Mouse (Mus musculus): ENCODE results near the gene Gm3285. TPM values are rescaled to one million over a fixed set of nuclear protein-coding genes. Genes with fewer than 3 reads are reported as not detected.

Gm3285 gene
- total RNA-seq (2021), result not detected
- long read RNA-seq, experiment 1, result 0 reads
- long read RNA-seq, experiment 2, result 0 reads

DNA sequence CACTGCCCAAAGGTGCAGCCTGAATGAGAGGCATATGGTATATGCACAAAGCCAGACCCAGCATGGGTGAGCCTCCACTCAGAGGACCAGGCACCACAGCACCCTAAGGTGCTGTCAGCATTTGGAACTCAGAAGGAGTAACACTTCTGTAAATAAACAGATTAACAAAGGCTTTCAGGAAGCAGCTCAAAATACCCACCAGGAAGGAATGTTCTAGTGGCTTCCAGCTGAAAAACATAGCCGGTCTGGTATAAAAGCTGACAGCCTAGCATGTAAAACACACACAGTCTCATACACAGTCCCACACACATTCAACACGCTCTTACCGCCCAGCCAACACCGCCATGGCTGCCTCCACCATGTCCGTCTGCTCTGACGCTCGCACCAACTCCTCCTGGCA is at the start of gene Gm3285:
TSS of gene Gm3285 (plus strand) at position 301 of the 400 bp plus-strand sequence.
- DNase-seq, result no peak

DNA sequence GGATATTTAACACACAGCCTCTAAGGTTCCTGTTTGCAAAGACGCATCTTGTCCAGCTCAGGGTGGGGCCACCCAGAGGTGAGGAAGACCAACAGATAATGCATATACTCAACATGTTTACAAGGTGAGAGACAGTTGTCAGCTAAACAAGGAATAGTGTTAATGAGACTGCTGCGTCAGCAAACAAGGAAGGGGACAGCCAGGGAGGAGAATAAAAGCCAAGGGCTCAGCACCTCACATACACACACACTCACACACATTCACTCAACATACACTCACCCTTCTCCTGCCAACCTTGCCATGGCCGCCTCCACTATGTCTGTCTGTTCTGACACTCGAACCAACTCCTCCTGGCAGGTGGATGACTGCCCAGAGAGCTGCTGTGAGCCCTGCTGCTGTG is 47.4 kb upstream of the Gm3285 start, which contains the start of gene Gm2696:
TSS of gene Gm2696 (plus strand) at position 301 of the 400 bp plus-strand sequence.
- no peak for DNase-seq

DNA sequence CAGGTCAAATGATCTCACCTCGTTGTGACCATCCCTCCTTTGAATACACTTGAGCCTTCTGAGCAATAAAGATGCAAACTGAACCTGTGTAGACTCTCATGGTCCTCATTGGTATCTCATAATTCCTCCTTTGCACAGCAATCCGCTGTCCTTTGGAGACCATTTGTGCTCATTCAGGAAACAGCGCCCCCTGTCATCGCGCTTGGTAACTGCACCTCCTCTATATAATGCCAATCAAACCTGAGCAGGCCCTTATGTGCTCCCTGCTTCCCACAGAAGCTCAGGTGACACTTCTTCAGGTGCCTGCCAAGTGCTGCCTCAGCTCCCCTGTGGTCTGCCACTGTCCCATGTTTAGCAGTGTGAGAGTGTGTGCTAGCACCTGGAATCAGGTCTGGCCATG is 46.3 kb upstream of the Gm3285 start:
- peak in 1 of 2 experiments; percentile 31 for DNase-seq

DNA sequence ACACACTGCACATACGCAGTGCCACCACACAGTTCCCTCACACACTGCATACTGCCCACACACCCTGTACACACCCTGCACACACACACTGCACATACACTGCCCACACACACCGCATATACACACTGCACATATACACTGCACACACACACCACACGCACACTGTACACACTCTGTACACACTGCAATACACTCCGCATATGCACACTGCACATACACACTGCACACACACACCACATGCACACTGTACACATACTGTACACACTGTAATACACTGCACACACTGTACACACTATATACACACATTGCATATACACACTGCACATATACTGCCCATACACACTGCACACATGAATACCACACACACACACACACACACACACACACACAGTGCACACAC is 43.3 kb upstream of the Gm3285 start:
- DNase-seq, result no peak

DNA sequence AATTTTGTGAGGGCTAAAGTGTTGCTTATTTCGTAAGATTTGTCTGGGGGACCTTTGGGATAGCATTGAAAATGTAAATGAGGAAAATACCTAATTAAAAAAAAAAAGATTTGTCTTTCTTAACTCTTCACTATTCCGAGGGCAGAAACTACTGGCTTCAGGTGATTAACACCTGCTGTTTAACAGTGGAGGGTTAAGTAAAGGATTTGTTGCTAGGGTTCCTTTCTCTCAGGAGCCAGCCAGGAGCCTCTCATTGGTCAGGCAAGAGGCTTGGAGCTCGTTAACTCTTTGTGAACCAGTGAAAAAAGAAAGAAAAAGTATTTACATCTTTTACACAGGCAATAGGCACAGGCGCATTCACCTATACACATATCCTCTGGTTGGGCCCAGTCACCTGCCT is 42.6 kb upstream of the Gm3285 start:
- no peak for DNase-seq

DNA sequence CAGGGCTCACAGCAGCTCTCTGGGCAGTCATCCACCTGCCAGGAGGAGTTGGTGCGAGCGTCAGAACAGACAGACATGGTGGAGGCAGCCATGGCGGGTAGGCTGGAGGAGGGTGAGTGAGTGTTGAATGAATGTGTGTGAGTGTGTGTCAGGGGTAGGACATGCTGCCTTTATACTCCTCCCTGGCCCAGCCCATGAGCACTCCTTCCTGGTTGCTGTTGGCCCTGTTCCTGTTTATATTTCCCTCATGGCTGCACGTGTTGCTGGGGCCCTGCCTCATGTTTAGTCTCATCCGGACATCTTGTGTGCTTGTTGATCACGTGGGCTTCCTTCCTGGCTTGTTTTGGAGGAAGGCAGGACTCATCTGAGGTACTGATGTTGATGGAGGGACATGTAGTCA is 34.8 kb upstream of the Gm3285 start, which contains the start of gene Krtap10-4:
TSS of gene Krtap10-4 (minus strand) at position 145 of the 400 bp plus-strand sequence.
- no peak for DNase-seq

DNA sequence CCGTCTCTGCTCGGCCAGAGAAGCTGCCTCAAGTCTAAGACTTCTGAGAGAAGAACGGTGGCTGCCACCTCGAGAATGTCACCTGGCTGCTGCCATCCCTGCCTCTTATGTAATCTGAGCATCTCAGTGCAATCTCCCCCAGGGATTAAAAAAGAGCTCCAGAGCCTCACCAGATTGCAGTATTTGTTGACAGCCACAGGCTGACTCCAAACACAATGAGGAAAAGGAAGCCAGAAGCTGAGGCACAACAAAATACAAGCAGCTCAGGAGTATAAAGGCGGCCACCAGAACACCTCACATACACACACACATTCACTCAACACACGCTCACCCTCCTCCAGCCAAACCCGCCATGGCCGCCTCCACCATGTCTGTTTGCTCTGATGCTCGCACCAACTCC is 26.1 kb upstream of the Gm3285 start, which contains the start of gene Krtap10-10:
TSS of gene Krtap10-10 (plus strand) at position 301 of the 400 bp plus-strand sequence.
- no peak for DNase-seq

DNA sequence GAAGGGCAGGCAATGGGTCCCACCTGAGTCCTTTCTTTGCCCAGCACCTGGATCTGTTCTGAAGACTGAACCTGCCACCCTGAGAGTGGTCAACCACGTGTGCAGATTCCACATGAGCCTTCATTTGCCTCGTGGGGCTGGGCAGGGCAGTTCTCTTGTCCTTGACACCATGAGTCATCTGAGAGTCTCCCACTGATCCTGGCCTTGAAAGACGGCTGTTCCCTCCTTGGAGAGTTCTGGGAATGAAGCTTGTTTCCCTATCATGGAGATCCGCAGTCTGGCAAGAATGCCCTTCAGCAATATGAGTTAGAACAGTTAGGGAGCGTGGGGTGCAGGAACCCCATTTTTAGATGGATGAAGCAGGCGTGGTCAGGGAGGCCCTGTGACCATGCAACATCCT is 22.8 kb upstream of the Gm3285 start:
- no peak for DNase-seq

DNA sequence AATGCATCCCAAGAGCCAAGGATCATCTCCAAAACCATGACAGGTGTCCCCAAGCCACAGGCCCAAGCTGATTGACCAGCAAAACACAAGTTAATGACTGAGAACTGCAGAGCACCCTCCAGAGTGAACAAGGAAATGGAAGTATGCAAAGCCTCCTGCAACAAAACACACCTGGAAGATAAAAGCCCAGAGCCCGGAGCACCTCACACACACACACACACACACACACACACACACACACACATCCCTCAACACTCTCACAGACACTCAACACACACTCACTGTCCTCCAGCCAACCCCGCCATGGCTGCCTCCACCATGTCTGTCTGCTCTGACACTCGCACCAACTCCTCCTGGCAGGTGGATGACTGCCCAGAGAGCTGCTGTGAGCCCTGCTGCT is 15.3 kb upstream of the Gm3285 start, which contains the start of gene Gm36176:
TSS of gene Gm36176 (plus strand) at position 301 of the 400 bp plus-strand sequence.
- no peak for DNase-seq

DNA sequence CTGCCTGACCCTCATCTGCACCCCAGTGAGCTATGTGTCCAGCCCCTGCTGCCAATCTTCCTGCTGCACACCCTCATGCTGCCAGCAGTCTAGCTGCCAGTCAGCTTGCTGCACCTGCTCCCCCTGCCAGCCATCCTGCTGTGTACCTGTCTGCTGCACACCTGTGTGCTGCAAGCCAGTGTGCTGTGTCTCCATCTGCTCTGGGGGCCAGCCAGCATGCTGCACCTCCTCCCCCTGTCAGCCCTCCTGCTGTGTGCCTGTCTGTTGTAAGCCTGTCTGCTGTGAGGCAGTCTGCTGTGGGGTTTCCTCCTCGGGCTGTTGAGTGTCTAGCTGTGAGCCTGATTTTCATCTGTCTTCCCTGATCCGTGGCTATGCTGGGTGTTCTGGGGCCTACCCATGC is 14.8 kb upstream of the Gm3285 start:
- DNase-seq, result no peak

DNA sequence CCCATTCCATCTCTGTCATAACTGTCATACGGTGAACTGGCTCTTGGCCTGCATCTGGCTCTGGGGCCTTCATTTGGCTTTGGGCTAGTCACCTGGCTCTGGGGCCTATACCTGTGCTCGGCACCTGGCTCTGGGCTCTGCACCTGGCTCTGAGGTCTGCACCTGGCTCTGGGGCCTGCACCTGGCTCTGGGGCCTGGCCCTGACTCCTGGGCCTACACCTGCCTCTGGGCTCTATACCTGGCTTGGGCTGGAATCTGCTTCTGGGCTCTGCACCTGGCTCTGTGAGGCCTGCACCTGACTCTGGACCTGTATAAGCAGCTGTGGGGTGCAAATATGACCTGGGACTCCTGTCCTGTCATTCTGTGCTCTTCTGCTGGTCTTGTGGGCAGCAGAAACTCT is 14.2 kb upstream of the Gm3285 start:
- no peak for DNase-seq

DNA sequence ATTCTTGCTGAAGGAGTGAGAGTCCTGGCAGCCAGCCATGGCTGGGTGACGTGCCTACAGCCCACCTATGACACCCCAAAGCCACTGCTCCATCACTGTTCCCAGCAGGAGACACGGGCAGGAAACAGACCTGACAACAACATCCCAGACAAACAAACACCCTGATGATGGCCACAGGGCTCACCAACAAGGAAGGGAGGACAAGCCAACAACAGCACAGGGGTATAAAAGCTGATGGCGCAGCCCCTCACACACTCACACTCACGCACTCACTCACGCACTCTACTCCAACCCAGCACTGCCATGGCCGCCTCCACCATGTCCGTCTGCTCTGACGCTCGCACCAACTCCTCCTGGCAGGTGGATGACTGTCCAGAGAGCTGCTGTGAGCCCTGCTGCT is 9.2 kb upstream of the Gm3285 start, which contains the start of gene Gm10318:
TSS of gene Gm10318 (plus strand) at position 301 of the 400 bp plus-strand sequence.
- no peak for DNase-seq

DNA sequence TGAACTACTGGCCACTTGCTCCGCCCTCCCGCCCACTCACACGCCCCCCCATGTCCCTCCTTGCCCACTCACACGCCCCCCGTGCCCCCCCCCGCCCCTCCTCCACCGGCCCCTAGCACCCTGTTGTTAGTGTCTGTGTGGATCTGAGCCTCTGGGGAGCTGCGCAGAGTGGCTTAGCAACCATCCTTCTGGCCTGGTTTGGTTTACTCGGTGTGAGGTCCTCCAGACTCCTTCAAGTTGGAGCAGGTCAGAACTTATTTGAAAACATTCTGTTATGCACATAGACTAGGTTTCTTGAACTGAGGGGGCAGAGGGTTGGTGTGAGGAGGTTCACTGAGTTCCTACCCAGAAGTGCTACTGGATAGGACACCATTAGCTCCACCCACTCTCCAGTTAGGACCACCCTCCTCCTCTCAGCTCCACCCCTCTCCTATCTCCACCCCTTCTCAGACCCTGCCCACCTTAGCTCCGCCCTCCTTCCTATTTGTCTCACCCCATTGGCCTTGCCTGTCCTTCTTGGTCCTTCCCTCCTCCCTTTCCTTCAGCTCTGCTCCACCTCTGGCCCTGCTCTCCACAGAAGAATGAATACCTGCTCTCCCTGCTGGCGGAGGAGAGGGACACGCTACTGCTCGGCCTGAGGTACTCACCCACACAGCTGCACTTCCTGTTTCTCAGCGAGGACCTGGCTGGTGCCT is 2.4 kb downstream of the Gm3285 start:
- peak; percentile 7 to 8 for DNase-seq

DNA sequence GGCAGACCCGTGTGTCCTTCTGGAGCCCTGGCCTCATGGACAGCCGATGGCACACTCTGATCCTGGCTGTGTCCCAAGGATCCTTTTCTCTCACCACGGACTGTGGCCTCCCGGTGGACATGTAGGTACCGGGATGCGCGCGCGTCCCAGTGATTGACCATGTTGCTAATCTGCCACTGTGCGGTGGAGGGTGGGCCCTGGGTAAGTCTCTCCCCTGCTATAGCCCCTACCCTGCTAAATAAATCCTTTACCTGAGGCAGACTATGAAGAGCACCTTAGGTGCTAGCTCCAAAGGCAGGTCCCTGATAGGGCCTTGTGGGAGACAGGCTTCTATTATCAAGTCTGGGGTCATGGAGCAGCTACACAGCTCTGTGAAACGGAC is 3.0 kb downstream of the Gm3285 start:
- DNase-seq, result no peak

DNA sequence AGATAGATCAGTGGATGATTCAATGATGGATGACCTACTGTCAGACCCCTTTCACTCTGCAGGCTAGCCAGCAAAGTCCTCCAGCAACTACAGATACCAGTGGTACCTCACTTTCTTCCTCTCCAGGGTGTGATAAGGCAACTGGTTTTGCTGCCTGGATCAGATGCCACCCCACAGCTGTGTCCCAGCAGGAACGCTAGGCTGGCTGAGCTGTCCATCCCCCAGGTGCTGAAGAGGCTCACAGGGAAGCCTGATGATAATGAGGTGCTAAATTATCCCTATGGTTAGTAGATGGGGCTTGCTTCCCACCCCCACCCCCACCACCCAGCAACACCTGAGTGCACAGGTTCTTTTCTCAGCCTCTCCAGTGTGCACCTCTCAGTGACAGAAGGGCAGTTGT is 5.8 kb downstream of the Gm3285 start:
- no peak for DNase-seq

DNA sequence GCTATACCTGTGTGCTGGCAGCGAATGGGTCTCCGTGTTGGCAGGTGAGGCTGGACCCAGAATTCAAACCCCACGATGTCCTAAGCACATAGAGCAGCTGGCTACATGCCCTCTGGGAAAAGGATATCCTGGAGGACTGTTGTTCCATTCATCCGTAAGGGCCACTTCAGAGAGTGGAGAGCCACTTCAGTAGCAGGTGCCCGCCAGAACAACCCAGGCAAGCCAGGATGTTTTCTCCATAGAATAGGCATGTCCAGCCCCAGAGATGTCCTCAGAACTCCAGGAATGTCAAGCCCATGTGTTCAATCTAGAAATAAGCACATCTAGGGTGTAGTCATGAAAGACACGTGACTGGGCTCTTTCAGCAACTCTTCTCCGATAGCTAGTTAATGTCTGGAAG is 7.9 kb downstream of the Gm3285 start:
- DNase-seq, result no peak

DNA sequence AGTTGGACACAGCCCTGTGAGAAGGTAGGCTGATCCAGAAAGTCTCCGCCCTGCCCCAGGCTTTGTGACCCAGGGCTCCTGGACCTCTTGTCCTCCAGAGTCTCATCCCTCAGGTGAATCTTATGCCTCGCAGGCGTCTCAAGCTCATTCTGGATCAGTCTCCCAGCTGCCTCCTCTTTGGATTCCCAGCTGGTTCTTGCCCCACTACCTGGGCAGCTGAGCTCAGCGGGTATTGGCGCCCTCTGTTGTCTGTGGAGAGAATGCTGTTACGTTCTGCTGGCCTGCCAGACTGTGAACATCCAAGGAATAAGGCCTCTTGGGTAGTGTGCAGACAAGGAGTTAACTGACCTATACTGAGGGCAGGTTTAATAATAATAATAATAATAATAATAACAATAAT is 17.2 kb downstream of the Gm3285 start:
- DNase-seq, result peak; percentile 26 to 56

DNA sequence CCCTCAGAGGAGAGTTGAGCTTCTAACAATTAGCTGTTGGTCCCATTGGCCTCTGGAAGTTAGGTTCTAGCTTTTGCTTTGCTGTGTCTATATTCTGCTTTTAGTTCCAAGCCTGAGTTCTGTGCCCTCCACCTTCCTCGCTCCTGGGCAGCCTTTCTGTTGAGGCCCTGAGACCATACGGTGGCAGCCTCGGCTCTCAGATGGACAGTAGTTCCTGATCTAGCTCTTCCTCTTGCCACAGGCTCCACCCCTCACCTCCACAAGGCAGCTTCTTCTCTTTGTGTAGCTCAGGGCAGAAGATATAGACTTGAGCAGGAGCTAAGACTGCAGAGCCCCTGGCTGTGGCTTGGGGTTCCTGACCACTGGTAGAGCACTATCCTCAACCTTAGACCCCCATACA is 18.5 kb downstream of the Gm3285 start:
- DNase-seq, result no peak

DNA sequence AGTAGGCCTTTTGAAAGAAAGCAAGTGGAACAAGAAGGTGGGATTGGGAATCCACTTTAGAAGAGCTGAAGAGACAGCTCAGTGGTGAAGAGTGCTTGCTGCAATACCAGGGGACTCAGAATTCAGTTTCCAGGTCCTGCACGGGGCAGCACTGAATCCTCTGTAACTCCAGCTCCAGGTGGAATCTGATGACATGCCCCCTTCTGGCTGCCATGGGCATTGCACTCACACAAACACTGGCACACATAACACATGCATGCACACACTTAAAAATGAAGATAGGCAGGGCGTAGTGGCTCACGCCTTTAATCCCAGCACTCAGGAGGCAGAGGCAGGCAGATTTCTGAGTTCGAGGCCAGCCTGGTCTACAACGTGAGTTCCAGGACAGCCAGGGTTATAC is 20.8 kb downstream of the Gm3285 start:
- no peak for DNase-seq

DNA sequence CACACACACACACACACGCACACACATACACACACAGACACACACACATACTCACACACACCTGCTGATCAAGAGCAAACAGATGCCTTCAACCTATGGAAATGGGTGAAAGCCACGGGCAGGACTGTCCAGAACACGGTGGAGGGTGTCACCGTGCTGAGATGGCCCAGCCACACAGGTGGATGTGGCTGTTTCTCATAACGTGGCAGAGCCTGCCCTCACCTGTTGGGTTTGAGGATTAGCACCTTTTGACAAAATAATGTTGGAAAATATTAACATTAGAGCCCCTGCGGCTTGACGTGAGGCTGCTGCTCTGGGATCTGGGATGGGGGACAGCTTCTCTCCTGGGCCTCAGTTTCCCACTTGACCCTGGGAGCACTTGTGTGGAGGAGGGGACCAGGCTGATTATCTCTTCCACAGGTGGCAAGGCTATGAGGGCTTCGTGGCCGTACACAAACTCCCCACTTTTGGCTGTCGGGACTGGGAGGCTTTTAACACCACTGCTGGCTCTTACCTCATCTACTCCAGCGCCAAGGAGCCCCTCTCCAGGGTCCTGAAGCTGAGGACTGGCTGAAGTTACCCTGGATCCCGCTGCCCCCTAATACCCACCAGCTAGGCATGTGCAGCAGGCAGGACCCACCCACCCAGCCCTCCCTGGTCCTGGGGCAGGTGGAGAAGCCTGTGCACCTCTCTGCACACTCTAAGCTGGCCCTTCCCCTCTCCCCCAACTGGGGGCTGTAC is 24.4 kb downstream of the Gm3285 start:
- no peak for DNase-seq

DNA sequence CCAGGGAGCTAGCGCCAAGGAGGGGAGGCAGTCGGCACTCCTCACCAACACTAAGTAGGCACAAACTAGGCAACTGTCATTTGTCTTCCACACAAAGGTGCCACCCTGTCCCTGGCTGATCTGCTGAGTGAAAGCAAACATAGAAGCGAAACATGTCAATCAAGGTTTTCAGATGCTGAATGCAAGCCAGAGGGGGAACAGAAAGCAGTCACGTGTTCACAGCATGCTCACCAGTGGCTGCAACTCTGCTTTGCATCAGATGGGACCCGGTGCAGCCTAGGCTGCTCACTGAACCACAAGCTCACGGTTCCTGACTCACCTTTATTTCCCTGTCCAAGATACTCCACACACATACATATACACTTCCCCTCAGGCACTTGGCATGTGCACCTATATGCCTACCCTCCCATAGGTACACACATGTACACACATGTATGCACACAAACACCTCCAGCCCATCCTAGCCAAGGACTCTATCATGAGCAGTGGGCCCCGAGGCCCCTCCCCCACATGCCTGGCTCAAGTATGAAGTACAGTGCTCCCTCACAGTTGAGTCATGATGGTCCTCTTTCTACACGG is 29.3 kb downstream of the Gm3285 start:
- DNase-seq, result no peak

DNA sequence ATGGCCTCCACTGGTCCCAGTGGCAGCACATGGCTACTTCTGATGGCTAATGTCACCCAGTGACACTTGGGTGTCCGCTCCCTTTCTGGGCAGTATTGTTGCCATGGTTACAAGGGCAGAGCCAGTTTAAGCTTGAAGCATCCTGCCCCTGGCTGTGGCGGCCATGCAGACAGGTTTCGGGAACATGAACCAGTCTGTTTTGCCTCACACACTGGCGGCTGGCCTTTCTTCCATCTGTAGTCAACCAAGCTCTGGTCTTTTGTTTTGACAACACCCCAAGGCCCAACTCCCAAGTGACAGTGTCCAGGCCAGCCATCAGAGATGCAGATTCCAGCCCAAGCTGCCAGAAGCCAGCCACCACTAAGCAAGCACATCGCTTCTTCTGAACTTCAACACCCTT is 33.8 kb downstream of the Gm3285 start:
- DNase-seq, result peak; percentile 13 to 18

DNA sequence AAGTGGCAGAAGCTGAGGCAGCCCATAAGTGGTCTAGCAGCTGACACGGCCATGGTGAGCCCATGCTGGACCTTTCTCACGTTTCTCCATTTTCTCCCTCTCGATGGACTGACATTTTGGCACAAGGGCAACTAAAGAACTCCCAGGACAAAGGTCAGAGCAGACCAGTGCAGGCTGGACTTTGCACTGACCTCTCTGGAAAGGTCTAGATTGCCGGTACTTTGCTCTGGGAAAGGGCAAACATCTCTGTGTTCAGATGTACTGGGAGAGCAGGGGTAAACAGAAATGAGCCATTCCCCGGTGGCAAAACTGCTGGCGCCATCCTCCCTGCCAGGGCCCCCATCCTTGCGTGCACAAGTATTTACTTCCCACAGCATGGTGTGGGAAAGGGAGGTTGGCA is 38.4 kb downstream of the Gm3285 start:
- no peak for DNase-seq

Data from heart, adult 18-20 months (tissue).